Mouse (Mus musculus) ES-E14 (cell line): ENCODE measurements around the gene Aak1. TPM values are rescaled to one million over a fixed set of nuclear protein-coding genes. Genes with fewer than 3 reads are reported as not detected.

Experiments
- DNase-seq: peaks from one replicate; pipeline ENCODE4 v3.0.0-alpha.2; 2013; ENCODE audit warnings: low read depth, low spot score
- H3K27ac ChIP-seq: 2 replicates; pipeline ENCODE4 v1.5.1; 2012; ENCODE audit warnings: low read depth, mild to moderate bottlenecking, low read length, moderate library complexity, mixed read lengths; ENCODE audit not compliant: poor library complexity, insufficient read depth, severe bottlenecking
- H3K36me3 ChIP-seq: 2 replicates; pipeline ENCODE4 v1.6.1; 2012; ENCODE audit warnings: mild to moderate bottlenecking, low read length, moderate library complexity, mixed read lengths; ENCODE audit not compliant: control insufficient read depth, poor library complexity, insufficient read depth, severe bottlenecking
- H3K4me1 ChIP-seq, 2 experiments: fragments of 150-350 bp in 1 of 2; sonication (generic) in 1 of 2; 2 replicates each; pipeline ENCODE4 v1.6.1; 2012; ENCODE audit warnings: low read length in 2 of 2, mild to moderate bottlenecking in 1 of 2, mixed read lengths in 1 of 2; ENCODE audit not compliant: control insufficient read depth in 2 of 2, insufficient read depth in 2 of 2, poor library complexity in 1 of 2
- H3K4me3 ChIP-seq, 2 experiments: fragments of 150-350 bp in 1 of 2; sonication (generic) in 1 of 2; 2 replicates each; pipeline ENCODE4 v1.5.1; 2012; ENCODE audit warnings: low read length in 2 of 2, low read depth in 1 of 2, mild to moderate bottlenecking in 1 of 2, mixed read lengths in 1 of 2; ENCODE audit not compliant: insufficient read depth in 1 of 2, poor library complexity in 1 of 2, severe bottlenecking in 1 of 2
- H3K9ac ChIP-seq: 2 replicates; pipeline ENCODE4 v1.6.1; 2012; ENCODE audit warnings: low read depth, mild to moderate bottlenecking, low read length, mixed read lengths; ENCODE audit not compliant: poor library complexity, insufficient read depth, severe bottlenecking
- H3K9me3 ChIP-seq: fragments of 150-350 bp; sonication (generic); 2 replicates; pipeline ENCODE4 v1.6.1; 2012; ENCODE audit warnings: low read depth, mild to moderate bottlenecking, low read length; ENCODE audit not compliant: control insufficient read depth, insufficient read depth
- CHD2 ChIP-seq: IDR thresholded peaks from 2 replicates; pipeline ENCODE4 v1.6.1; 2014; ENCODE audit warnings: mild to moderate bottlenecking, low read depth, low read length, inconsistent platforms
- HCFC1 ChIP-seq: IDR thresholded peaks from 2 replicates; pipeline ENCODE4 v1.6.1; 2012; ENCODE audit warnings: low read length, inconsistent platforms, borderline replicate concordance; ENCODE audit not compliant: insufficient read depth
- MAFK ChIP-seq: IDR thresholded peaks from 2 replicates; pipeline ENCODE4 v1.6.1; 2014; ENCODE audit warnings: mild to moderate bottlenecking, low read depth, low read length, inconsistent platforms; ENCODE audit not compliant: insufficient read depth
- ZC3H11A ChIP-seq: IDR thresholded peaks from 2 replicates; pipeline ENCODE4 v1.6.1; 2012; ENCODE audit warnings: low read depth, mild to moderate bottlenecking, inconsistent platforms, low read length, borderline replicate concordance
- ZNF384 ChIP-seq: IDR thresholded peaks from 2 replicates; pipeline ENCODE4 v1.6.1; 2012; ENCODE audit warnings: low read depth, low read length, inconsistent platforms
- in situ Hi-C, 2 experiments: fragments of 600-800 bp; cut with MboI; formaldehyde crosslinking; loops; one replicate each; pipeline ENCODE4 v1.15.1; 2025; ENCODE audit warnings: low sequenced_read_pairs in 2 of 2, inconsistent platforms in 1 of 2; ENCODE audit not compliant: unreplicated experiment in 2 of 2
- total RNA-seq: library from RNA; depleted of rRNA; stranded (reverse); fragments of 300-350 nt; gene quantifications from 2 replicates; pipeline ENCODE4 v1.2.3, GENCODE M21; 2012

Aak1 gene
- total RNA-seq, 1 experiment = 20.0 TPM

DNA sequence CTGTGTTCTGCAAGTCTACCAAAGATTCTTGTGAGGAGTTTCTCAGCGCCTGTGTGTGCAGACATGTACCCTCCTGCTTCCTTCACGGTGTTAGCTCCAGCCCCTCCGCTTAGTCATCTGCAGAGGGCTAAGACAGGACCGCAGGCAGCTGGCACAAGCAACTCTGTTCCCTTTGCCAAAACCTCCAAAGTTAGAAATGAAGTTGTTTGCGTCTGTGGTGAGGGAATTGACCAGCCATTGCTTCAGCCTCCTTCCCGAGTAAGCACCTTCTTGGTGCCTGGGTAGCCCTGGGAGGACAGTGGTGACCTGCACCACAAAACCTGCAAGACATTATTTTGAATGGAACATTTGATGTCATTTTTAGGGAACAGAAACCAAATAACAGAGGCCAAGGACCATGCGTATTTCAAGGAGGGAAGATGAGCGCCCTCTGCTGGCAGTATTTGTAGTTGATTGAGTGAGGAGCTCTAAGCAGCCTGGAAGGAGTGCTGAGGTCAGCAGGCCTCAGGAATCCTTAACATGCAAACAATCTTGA is 153.3 kb downstream of the Aak1 start:
- peak overlapping the region; percentile 2; the same call in 1 of the 2 replicates for H3K9ac ChIP-seq
- DNase-seq = peak; percentile 81
- no peak overlapping the region for H3K27ac ChIP-seq
- H3K4me3 ChIP-seq = no peak overlapping the region
- H3K36me3 ChIP-seq = no peaks in the 10 kb centered on the region
- TF ChIP-seq MAFK = peak; percentile 96
- TF ChIP-seq CHD2 = no peak
- H3K4me1 ChIP-seq = peaks cover 0 to 3% of the 10 kb centered on the region in 2 experiments; a peak in 1 of 4 replicates
- H3K9me3 ChIP-seq = no peaks in the 10 kb centered on the region
- in situ Hi-C loops = no loop called here

DNA sequence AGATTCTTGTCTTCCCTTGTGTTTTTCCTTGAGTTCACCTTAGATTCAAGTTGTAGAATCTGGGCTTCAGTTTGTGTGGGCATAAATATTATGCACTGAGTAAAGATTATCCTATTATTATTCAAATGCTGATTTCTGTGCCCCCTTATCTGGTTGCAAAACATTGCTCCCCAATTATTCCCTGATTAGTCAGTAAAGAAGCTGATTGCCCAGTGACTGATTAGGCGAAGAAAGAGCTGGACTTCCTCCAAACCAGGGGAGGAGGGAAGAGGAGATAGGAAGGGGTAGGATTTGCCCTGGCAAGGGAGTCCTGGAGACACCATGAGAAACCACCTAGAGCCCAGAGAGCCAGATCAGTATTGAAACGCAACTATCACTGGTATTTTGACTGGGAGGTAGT is 154.8 kb downstream of the Aak1 start:
- no peak overlapping the region; the same call in 1 of the 2 replicates for H3K9ac ChIP-seq
- no peaks in the 10 kb centered on the region for H3K36me3 ChIP-seq
- H3K4me3 ChIP-seq = no peak overlapping the region
- H3K4me1 ChIP-seq = peaks cover 2 to 7% of the 10 kb centered on the region in 2 experiments; a peak in 2 of 4 replicates
- in situ Hi-C loops = no loop called here
- no peak for TF ChIP-seq CHD2
- no peak for TF ChIP-seq ZNF384
- TF ChIP-seq ZC3H11A = no peak
- no peak for TF ChIP-seq MAFK
- no peak for TF ChIP-seq HCFC1
- H3K27ac ChIP-seq = no peak overlapping the region
- DNase-seq = no peak
- no peaks in the 10 kb centered on the region for H3K9me3 ChIP-seq

GRCm38 (mm10) chr6:87005577-87005976 is 156.3 kb downstream of the Aak1 start:
- in situ Hi-C loops = no loop called here
- DNase-seq = no peak
- H3K27ac ChIP-seq = no peak overlapping the region
- H3K36me3 ChIP-seq = no peaks in the 10 kb centered on the region
- H3K4me3 ChIP-seq = no peak overlapping the region
- peaks cover 2 to 7% of the 10 kb centered on the region in 2 experiments; a peak in 2 of 4 replicates for H3K4me1 ChIP-seq
- no peaks in the 10 kb centered on the region for H3K9me3 ChIP-seq
- no peak overlapping the region for H3K9ac ChIP-seq
- TF ChIP-seq CHD2 (no peak), HCFC1 (no peak), ZC3H11A (no peak), ZNF384 (no peak), MAFK (no peak)

- Histone ChIP-seq H3K9me3 (no peaks in the 10 kb centered on the region), H3K4me1 (peaks cover 2 to 4% of the 10 kb centered on the region in 2 experiments; a peak in 2 of 4 replicates), H3K36me3 (peaks cover 5% of the 10 kb centered on the region), H3K9ac (peak within 1 kb of the TSS; percentile 86), H3K27ac (peak within 1 kb of the TSS; percentile 78), H3K4me3 (peak within 1 kb of the TSS; percentile 73 to 84)
- in situ Hi-C loops = no loop called here
- no peak for TF ChIP-seq CHD2
- TF ChIP-seq ZNF384 = no peak
- no peak for TF ChIP-seq ZC3H11A
- no peak for TF ChIP-seq HCFC1
- TF ChIP-seq MAFK = no peak
- no peak for DNase-seq
Observed at GRCm38 (mm10) chr6:87008887-87009286, 159.6 kb downstream of the Aak1 start, which contains the start of gene Nfu1. TSS of gene Nfu1 (plus strand) at chr6:87009236.
